Mouse (Mus musculus): ENCODE measurements at regions not wholly inside any gene's neighbourhood (a gene's known extent, or its start where the extent isn't known, plus 50 kb on each side); places are given as distances from the start of the nearest gene placed in this dataset.

- no peaks in the 10 kb centered on the region for H3K4me1 ChIP-seq (replicated peaks; ENCODE audit: control insufficient read depth, insufficient read depth, low read length)
- ATAC-seq (replicated peaks; ENCODE audit: low FRiP score, low TSS enrichment, low read depth) (no peak), DNase-seq (ENCODE audit: low spot score) (no peak)
- H3K27ac ChIP-seq (ENCODE audit: low read depth) = no peak overlapping the region
- no peak overlapping the region for H3K9ac ChIP-seq (ENCODE audit: low read length)
- H3K36me3 ChIP-seq (ENCODE audit: control insufficient read depth, insufficient read depth, low read length) = no peaks in the 10 kb centered on the region
- no peak overlapping the region for H3K4me3 ChIP-seq (ENCODE audit: low read depth, low read length)
- H3K27me3 ChIP-seq (replicated peaks; ENCODE audit: control insufficient read depth, insufficient read depth, low read length) = no peaks in the 10 kb centered on the region
- 76% methylated on average over 5 of the region's 5 CpGs for WGBS
- H3K9me3 ChIP-seq (ENCODE audit: control insufficient read depth, low read length) = no peaks in the 10 kb centered on the region
- no peak overlapping the region for H3K4me2 ChIP-seq (ENCODE audit: low read length)
These were observed 354.7 kb upstream of the Meis1 start for GRCm38 (mm10) chr11:19373476-19373875.

DNA sequence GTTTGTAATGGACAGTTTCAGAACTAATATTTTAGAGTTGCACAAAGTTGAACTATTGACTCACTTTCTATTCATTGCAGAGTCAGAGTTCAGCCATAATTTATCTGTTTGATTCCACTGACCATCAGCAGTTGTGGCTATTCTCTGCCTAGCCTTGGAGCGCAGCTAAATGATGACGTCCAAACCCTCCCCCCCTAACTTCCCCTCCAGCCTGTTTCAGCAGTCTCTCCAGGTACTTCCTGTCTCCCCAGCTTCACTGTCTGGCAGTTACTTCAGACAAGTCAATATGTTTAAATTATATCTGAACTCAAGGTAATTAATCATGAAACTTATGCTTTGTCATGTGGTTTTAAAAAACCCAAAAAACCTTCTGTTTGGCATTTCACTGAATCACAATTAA is 362.1 kb upstream of the Meis1 start:
- Histone ChIP-seq H3K36me3 (ENCODE audit: control insufficient read depth, insufficient read depth, low read length) (no peaks in the 10 kb centered on the region), H3K9ac (ENCODE audit: low read length) (no peak overlapping the region), H3K4me1 (replicated peaks; ENCODE audit: control insufficient read depth, insufficient read depth, low read length) (no peaks in the 10 kb centered on the region), H3K27me3 (replicated peaks; ENCODE audit: control insufficient read depth, insufficient read depth, low read length) (no peaks in the 10 kb centered on the region), H3K9me3 (ENCODE audit: control insufficient read depth, low read length) (no peaks in the 10 kb centered on the region), H3K27ac (ENCODE audit: low read depth) (no peak overlapping the region), H3K4me2 (ENCODE audit: low read length) (no peak overlapping the region), H3K4me3 (ENCODE audit: low read depth, low read length) (no peak overlapping the region)
- DNase-seq (ENCODE audit: low spot score) = no peak
- no peak for ATAC-seq (replicated peaks; ENCODE audit: low FRiP score, low TSS enrichment, low read depth)
- 40% methylated on average over 2 of the region's 2 CpGs for WGBS

DNA sequence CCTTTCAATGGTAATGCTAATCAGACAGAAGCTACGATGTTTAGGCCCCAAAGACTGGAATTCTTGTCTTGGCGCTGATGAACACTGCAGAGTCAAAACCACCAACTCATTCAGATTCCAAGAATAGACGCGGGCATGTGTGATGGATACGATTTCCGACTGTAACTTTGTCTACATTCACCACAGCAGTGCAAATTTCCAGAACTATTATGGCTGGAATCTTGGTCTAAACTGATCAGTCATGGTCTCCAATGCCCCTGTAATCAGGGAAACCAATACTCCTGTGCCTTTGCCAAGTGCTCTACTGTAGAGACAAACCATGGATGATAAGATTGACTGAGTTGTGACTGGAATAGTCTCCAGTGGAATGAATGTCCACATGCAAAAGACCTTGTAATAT is 370.4 kb upstream of the Meis1 start:
- Histone ChIP-seq H3K27me3 (replicated peaks; ENCODE audit: control insufficient read depth, insufficient read depth, low read length) (no peaks in the 10 kb centered on the region), H3K4me2 (ENCODE audit: low read length) (no peak overlapping the region), H3K9me3 (ENCODE audit: control insufficient read depth, low read length) (no peaks in the 10 kb centered on the region), H3K27ac (ENCODE audit: low read depth) (no peak overlapping the region), H3K4me3 (ENCODE audit: low read depth, low read length) (no peak overlapping the region), H3K4me1 (replicated peaks; ENCODE audit: control insufficient read depth, insufficient read depth, low read length) (no peaks in the 10 kb centered on the region), H3K9ac (ENCODE audit: low read length) (no peak overlapping the region), H3K36me3 (ENCODE audit: control insufficient read depth, insufficient read depth, low read length) (no peaks in the 10 kb centered on the region)
- ATAC-seq (replicated peaks; ENCODE audit: low FRiP score, low TSS enrichment, low read depth) = no peak
- WGBS = 90% methylated on average over 6 of the region's 6 CpGs
- DNase-seq (ENCODE audit: low spot score) = no peak

DNA sequence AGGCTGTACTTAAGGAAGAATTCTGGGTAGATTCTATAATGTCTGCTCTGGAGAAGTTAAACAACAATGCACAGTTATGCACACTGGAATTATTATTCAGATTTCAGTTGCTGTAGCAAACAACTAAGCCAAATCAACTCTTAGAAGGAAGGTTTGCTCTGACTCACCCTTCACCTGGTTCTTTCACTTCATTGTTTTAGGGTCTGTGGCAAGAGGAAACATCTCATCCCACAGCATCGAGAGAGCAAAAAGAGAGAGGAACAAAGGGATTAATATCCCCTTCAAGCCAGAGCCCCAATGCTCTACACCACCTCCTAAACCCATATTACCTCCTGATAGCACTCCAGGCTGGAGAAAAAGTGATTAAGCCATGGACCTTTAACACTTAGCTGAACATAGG is 373.4 kb upstream of the Meis1 start:
- Histone ChIP-seq H3K4me2 (ENCODE audit: low read length) (no peak overlapping the region), H3K27me3 (replicated peaks; ENCODE audit: control insufficient read depth, insufficient read depth, low read length) (no peaks in the 10 kb centered on the region), H3K4me1 (replicated peaks; ENCODE audit: control insufficient read depth, insufficient read depth, low read length) (no peaks in the 10 kb centered on the region), H3K9ac (ENCODE audit: low read length) (no peak overlapping the region), H3K27ac (ENCODE audit: low read depth) (no peak overlapping the region), H3K36me3 (ENCODE audit: control insufficient read depth, insufficient read depth, low read length) (no peaks in the 10 kb centered on the region), H3K9me3 (ENCODE audit: control insufficient read depth, low read length) (no peaks in the 10 kb centered on the region), H3K4me3 (ENCODE audit: low read depth, low read length) (no peak overlapping the region)
- no peak for DNase-seq (ENCODE audit: low spot score)
- ATAC-seq (replicated peaks; ENCODE audit: low FRiP score, low TSS enrichment, low read depth) = no peak
- 94% methylated on average over 1 of the region's 1 CpGs for WGBS

DNA sequence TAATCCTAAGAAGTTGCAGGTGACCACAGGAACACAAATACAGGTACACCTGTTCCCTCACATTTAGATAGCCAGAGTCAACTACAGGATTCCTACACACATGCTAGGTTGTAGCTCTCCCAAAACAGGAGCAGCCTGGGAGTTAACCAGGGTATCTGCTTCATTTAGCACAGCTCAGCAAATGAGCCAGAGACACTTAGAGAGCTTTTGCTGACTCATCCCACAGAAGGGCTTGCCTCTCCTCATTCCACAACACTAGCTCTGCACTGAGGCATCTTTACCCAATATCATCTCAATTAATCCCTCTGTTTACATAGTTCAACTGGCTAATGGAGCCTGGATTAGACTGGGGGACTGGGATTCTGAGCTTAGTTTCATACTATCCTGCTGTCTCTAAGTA is 375.6 kb upstream of the Meis1 start:
- ATAC-seq (replicated peaks; ENCODE audit: low FRiP score, low TSS enrichment, low read depth) = no peak
- no peaks in the 10 kb centered on the region for H3K4me1 ChIP-seq (replicated peaks; ENCODE audit: control insufficient read depth, insufficient read depth, low read length)
- H3K9ac ChIP-seq (ENCODE audit: low read length) = no peak overlapping the region
- H3K9me3 ChIP-seq (ENCODE audit: control insufficient read depth, low read length) = no peaks in the 10 kb centered on the region
- no peak for DNase-seq (ENCODE audit: low spot score)
- no peaks in the 10 kb centered on the region for H3K36me3 ChIP-seq (ENCODE audit: control insufficient read depth, insufficient read depth, low read length)
- no peaks in the 10 kb centered on the region for H3K27me3 ChIP-seq (replicated peaks; ENCODE audit: control insufficient read depth, insufficient read depth, low read length)
- no peak overlapping the region for H3K4me3 ChIP-seq (ENCODE audit: low read depth, low read length)
- no peak overlapping the region for H3K27ac ChIP-seq (ENCODE audit: low read depth)
- no peak overlapping the region for H3K4me2 ChIP-seq (ENCODE audit: low read length)

GRCm38 (mm10) chr11:19400396-19400795 is 381.6 kb upstream of the Meis1 start:
- Histone ChIP-seq H3K4me2 (ENCODE audit: low read length) (no peak overlapping the region), H3K27ac (ENCODE audit: low read depth) (no peak overlapping the region), H3K4me3 (ENCODE audit: low read depth, low read length) (no peak overlapping the region), H3K36me3 (ENCODE audit: control insufficient read depth, insufficient read depth, low read length) (no peaks in the 10 kb centered on the region), H3K4me1 (replicated peaks; ENCODE audit: control insufficient read depth, insufficient read depth, low read length) (no peaks in the 10 kb centered on the region), H3K9ac (ENCODE audit: low read length) (no peak overlapping the region), H3K9me3 (ENCODE audit: control insufficient read depth, low read length) (no peaks in the 10 kb centered on the region), H3K27me3 (replicated peaks; ENCODE audit: control insufficient read depth, insufficient read depth, low read length) (no peaks in the 10 kb centered on the region)
- WGBS = 79% methylated on average over 7 of the region's 7 CpGs
- DNase-seq (ENCODE audit: low spot score) (no peak), ATAC-seq (replicated peaks; ENCODE audit: low FRiP score, low TSS enrichment, low read depth) (no peak)

- Histone ChIP-seq H3K4me3 (ENCODE audit: low read depth, low read length) (no peak overlapping the region), H3K27ac (ENCODE audit: low read depth) (no peak overlapping the region), H3K9ac (ENCODE audit: low read length) (no peak overlapping the region), H3K36me3 (ENCODE audit: control insufficient read depth, insufficient read depth, low read length) (no peaks in the 10 kb centered on the region), H3K27me3 (replicated peaks; ENCODE audit: control insufficient read depth, insufficient read depth, low read length) (no peaks in the 10 kb centered on the region), H3K9me3 (ENCODE audit: control insufficient read depth, low read length) (no peaks in the 10 kb centered on the region), H3K4me1 (replicated peaks; ENCODE audit: control insufficient read depth, insufficient read depth, low read length) (peaks cover 11% of the 10 kb centered on the region; the same call in 1 of the 2 replicates), H3K4me2 (ENCODE audit: low read length) (no peak overlapping the region)
- WGBS = 79% methylated on average over 2 of the region's 2 CpGs
- DNase-seq (ENCODE audit: low spot score) (no peak), ATAC-seq (replicated peaks; ENCODE audit: low FRiP score, low TSS enrichment, low read depth) (no peak)
These were observed 401.4 kb upstream of the Meis1 start for GRCm38 (mm10) chr11:19420143-19420542.

DNA sequence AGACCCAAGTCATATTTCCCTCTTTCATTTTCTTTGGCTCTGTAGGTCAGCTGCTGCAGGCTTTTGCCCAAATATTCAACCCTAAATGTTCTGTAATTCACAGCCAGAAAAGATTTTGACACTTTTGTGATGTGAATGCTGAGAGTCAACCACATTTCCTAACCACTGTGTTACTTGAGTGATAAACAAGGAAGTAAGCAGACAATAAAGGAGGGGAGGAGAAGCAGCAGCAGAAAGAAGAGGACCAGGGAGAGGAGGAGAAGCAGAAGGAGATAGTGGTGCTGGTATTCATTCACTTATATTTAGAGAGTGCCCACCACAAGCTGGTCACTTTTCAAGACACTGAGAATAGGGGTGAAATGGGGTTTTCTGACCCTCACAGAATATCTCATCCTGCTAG is 404.5 kb upstream of the Meis1 start:
- Histone ChIP-seq H3K4me3 (ENCODE audit: low read depth, low read length) (no peak overlapping the region), H3K27me3 (replicated peaks; ENCODE audit: control insufficient read depth, insufficient read depth, low read length) (no peaks in the 10 kb centered on the region), H3K36me3 (ENCODE audit: control insufficient read depth, insufficient read depth, low read length) (no peaks in the 10 kb centered on the region), H3K4me2 (ENCODE audit: low read length) (no peak overlapping the region), H3K4me1 (replicated peaks; ENCODE audit: control insufficient read depth, insufficient read depth, low read length) (peaks cover 11% of the 10 kb centered on the region; the same call in 1 of the 2 replicates), H3K9ac (ENCODE audit: low read length) (no peak overlapping the region), H3K27ac (ENCODE audit: low read depth) (no peak overlapping the region), H3K9me3 (ENCODE audit: control insufficient read depth, low read length) (no peaks in the 10 kb centered on the region)
- ATAC-seq (replicated peaks; ENCODE audit: low FRiP score, low TSS enrichment, low read depth) = no peak
- DNase-seq (ENCODE audit: low spot score) = no peak

DNA sequence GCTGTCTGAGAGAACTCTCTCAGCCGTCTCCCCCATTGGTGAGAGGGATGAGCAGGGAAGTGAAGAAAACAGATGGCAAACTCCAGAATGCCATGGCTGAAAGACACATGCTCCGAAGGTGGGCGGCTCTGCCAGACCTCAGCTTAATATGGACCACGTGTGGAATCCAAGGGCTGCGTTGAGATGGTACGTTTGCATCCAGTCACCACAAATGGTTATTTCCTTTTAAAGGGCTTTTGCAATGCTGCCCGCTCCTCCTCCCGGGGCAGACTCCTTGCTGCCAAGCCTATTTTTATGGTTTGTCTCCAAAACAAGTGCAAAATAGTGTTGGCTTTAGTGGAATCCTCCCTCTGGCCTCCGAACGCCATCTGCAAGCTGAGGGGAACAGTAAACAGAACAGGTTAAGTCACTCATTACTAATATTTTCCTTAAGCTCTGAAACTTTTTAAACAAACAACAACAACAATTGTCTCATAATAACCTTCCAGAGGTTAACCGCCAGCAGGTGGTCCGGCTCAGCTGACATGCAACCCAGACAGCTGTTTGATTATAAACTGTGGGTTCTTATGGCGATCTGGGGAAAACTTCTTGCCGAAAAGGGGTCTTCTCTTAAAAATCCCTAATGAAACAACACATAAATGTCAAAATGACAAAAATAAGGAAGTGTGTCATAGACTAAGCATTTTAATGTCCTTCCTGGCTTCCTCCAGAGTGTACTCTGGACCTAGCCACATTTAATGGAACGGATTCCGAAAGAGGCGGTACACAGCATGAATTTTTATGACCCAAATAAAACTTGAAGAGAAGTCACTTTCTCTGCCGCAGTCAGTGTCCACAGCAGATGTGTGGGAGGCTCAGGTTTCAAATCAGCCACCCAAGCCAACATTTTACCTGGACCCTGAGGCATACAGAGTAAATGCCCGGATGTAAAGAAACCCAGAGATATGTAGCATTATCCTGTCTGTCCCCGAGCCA is 405.3 kb upstream of the Meis1 start:
- DNase-seq (ENCODE audit: low spot score) = peak; percentile 52
- WGBS = 32% methylated on average over 20 of the region's 20 CpGs
- Histone ChIP-seq H3K9ac (ENCODE audit: low read length) (no peak overlapping the region), H3K27ac (ENCODE audit: low read depth) (no peak overlapping the region), H3K4me1 (replicated peaks; ENCODE audit: control insufficient read depth, insufficient read depth, low read length) (peaks cover 11% of the 10 kb centered on the region; the same call in 1 of the 2 replicates), H3K36me3 (ENCODE audit: control insufficient read depth, insufficient read depth, low read length) (no peaks in the 10 kb centered on the region), H3K4me2 (ENCODE audit: low read length) (peak overlapping the region; percentile 23), H3K27me3 (replicated peaks; ENCODE audit: control insufficient read depth, insufficient read depth, low read length) (no peaks in the 10 kb centered on the region), H3K4me3 (ENCODE audit: low read depth, low read length) (no peak overlapping the region), H3K9me3 (ENCODE audit: control insufficient read depth, low read length) (no peaks in the 10 kb centered on the region)
- no peak for ATAC-seq (replicated peaks; ENCODE audit: low FRiP score, low TSS enrichment, low read depth)

All from intestine, embryonic 14.5 days (tissue).